Mouse (Mus musculus) bone marrow, adult 2 months (tissue): ENCODE data around the gene Cx3cr1.

Experiments
- CTCF ChIP-seq: fragments of 200-500 bp; IDR thresholded peaks from 2 replicates; pipeline ENCODE4 v1.5.1; 2011; ENCODE audit warnings: low read length, control low read depth; ENCODE audit not compliant: control insufficient read depth, insufficient read depth
- POLR2A ChIP-seq: fragments of 200-500 bp; IDR thresholded peaks from 2 replicates; pipeline ENCODE4 v1.6.1; 2011; ENCODE audit warnings: low read depth, mild to moderate bottlenecking, control low read depth, low read length, borderline replicate concordance; ENCODE audit not compliant: control insufficient read depth

- TF ChIP-seq CTCF (no peak), POLR2A (no peak)
These were observed 24.0 kb upstream of the Cx3cr1 start for GRCm38 (mm10) chr9:120093701-120094100.
